Mouse (Mus musculus) spleen, adult 12 weeks (tissue): Measurements from ENCODE around the gene Arhgap18.

ENCODE experiments used
- DNase-seq: peaks from one replicate; pipeline ENCODE4 v3.0.0; 2022; ENCODE audit warnings: low spot score

Gene Arhgap18

GRCm38 (mm10) chr10:26780581-26780980 is 27.4 kb downstream of the Arhgap18 start:
- no peak for DNase-seq

DNA sequence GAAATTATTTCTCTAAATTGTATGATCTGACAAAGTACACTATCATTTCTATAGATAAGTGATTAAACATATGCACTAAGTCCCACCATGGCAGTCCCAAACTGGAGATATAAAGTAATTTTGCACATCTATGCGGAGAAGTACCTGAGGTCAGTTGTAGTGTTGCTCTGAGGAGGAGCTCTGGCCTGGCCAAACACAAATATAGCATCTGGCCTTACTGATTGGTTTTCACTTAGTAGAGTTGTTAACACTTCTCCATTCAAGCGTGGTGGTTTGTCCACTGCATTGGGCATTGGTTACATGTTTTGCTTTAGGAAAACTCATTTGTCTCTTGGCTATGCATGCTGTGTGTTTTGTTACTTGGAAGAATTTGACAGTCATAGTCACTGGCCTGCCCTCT is 36.5 kb downstream of the Arhgap18 start:
- no peak for DNase-seq

DNA sequence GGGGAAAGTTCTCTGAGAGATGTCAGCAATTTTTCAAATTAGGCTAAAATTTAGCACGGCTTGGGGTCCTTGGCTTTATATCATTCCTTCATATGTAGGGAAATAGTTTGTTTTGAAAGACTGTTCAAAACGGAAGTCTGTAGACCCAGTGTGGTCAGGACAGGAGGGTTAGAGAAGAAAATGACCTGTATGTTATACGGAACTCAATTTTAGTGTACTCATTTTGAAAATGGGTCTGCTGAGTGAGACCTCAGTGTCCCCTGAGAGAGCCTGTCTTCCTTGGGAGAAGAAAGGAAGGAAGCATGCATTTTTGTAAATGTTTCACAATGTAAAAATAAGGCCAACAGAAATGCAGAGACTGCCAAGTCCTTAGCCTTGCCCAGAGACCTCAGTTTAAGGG is 38.6 kb downstream of the Arhgap18 start:
- DNase-seq, result no peak

DNA sequence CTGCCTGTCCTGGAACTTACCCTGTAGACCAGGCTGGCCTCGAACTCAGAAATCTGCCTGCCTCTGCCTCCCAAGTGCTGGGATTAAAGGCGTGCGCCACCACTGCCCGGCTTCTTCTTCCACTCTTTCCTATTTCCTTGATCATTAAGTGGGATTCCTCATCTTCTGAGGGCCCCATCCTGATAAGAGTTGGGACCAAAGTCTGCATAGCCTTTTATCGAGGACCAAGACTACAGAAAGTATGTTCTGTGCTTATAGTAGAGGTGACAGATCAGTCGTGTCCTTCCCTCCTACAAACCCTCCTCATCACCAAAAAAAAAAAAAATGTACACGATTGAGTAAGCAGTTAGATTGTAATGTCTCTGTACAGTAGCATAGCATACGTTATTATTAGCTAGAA is 39.8 kb downstream of the Arhgap18 start:
- no peak for DNase-seq

GRCm38 (mm10) chr10:26796432-26797286 is 43.4 kb downstream of the Arhgap18 start:
- no peak for DNase-seq

DNA sequence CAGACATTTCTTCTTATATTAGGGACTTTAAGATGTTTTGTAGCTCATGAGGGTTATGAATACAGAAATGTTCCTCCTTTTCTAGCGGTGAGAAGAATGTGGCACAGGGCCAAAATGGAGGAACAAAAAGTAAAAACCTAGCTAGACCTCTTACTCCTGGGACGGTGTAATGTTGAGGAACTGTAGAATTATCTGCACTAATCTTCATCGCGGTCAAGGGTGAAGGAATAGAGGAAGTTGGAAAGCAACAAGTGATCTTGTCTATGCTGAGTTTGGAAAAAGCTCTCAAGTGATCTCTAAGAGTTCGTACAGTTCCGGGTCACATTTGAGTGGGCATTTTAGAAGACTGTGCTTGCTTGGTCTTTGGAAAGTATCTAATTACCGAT is 44.1 kb downstream of the Arhgap18 start:
- no peak for DNase-seq

DNA sequence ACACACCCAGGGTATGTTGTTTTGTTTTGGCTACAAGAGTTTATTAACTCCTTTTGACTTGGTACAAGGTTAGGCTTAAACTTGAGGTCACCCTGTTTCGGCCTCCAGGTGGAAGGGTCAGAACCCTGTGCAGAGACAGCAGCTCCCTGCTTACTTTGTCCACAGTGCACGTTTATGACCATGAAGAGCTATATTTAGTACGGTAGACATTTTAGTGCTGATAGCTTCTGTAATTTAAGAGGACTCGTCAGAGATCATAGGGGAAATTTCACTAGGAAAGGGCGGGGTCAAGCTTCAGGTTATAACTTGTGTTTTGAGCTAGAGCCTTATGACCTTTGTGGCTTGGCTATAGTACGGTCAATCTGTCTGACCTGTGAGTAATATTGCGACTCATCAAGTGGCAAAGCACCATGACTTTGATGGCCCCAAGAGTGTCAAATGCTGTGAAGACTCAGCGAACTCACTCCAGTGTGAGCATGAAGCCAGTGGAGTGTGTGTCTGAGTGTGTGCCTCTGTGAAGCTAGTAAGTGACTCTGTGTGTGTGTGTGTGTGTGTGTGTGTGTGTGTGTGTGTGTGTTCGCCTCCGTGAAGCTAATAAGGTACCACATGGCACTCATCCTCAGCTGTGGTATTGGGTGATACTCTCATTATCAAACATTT is 45.7 kb downstream of the Arhgap18 start:
- no peak for DNase-seq

DNA sequence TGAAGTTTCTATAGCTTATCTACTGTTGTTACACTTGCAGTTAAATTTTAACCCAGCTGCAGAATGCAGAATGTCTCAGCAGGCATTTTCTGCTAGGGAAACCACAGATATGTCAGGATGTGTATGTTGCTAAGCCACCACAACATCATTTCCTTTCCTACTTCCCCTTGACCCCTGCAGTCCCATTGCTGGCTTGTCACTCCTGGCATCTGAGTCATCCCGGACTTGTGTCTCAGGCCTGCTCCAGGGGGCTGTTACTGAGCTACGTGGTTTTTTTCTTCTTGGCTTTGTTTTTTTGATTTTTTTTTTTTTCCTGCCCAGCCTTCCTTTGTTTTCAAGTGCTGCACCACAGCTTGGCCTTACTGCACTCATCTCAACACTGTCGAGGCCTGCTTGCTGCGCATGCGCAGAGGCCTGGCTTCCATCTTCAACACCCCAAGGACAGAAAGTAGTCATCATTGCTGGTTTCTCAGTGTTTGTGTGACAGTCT is 46.4 kb downstream of the Arhgap18 start:
- peak; percentile 16 for DNase-seq

GRCm38 (mm10) chr10:26804351-26804983 is 51.2 kb downstream of the Arhgap18 start:
- DNase-seq, result no peak

DNA sequence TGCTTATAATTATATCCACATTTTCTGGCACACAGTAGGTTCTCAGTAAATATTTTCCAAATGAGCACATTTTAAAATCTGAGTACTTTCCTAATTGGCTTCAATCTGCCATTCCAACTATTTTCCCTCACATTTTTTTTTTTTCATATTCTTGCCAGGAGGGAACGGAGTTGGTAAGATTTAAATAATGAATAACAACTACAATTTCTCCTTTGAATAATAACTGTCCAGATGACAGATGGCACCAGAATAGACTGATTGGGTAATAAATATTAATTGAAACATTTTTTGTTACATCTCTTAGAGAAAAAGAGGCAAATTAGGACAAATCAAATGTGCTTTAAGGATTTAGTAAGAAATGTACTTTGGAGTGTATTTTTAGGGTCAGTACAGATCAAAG is 51.8 kb downstream of the Arhgap18 start:
- no peak for DNase-seq

GRCm38 (mm10) chr10:26806092-26806491 is 52.9 kb downstream of the Arhgap18 start:
- no peak for DNase-seq

GRCm38 (mm10) chr10:26810059-26810458 is 56.8 kb downstream of the Arhgap18 start:
- no peak for DNase-seq

- no peak for DNase-seq
These were observed 57.6 kb downstream of the Arhgap18 start for GRCm38 (mm10) chr10:26810810-26811209.

GRCm38 (mm10) chr10:26811342-26811741 is 58.1 kb downstream of the Arhgap18 start:
- DNase-seq, result no peak

DNA sequence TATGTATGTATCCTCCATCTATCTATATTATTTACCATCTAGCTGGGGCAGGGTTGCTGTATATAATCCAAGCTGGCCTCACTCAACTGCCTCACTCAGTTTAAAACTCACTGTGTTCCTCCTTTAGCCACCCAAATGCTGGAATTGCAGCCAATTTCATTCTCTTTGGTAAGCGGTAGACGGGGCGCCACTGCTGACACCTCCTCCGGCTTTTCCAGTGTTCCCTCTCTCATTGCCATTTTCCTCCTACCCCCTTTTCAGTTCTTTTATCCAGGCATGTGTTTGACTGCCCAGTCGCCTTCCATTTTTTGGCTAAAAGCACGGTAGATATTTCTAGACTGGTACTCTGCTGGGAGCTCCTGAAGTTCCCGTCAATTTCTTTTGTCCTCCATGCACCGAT is 62.4 kb downstream of the Arhgap18 start:
- DNase-seq, result no peak

DNA sequence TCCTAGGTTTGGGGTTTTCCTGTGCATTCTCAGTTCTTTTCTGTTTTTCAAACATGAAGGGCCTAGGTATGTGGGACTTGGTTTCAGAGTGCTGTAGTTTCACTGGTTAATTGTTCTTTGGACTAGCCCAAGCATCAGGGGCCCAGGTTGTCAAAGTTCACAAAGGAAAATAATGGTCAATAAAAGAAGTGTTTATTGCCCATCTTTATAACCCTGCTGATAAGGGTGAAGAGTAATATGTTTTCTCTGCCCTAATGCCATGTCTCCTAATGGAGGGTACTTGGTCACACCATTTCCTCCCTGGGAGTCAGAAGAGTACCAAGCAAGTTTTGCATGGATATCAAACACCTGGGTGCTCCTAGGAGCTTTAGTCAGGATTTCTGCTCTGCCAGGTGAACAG is 67.1 kb downstream of the Arhgap18 start:
- DNase-seq, result no peak

GRCm38 (mm10) chr10:26820936-26821335 is 67.7 kb downstream of the Arhgap18 start:
- no peak for DNase-seq

- DNase-seq, result no peak
These were observed 70.8 kb downstream of the Arhgap18 start for GRCm38 (mm10) chr10:26823997-26824396.

DNA sequence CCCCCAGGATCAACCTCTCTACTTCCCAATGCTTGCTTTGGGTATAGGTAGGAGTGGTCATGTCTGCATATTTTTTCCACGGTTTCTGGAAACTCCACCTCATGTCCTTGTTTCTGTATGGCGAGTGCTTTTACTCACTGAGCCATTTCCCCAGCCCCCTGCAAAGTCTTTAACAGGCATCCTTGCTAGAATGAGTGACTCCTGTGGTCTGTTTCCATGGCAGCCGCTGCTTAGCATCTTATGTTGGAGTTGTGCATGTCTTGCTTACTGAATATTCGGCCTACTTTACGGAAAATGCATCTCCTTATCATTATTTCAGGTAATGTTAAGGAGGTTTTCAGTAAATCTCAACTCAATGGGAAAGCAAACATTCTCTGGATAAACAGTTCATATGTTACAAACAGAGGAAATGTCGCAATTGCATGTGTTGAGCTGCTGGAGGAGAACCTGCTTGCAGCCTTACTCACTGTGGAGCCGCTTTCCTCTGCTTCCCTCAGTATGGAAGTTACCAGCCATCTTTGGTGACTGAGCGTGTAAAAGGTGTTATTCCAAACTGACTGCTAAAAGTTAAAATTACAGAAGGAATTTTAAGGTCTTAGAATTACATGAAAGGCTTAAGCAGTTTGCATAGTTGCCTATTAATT is 72.1 kb downstream of the Arhgap18 start:
- no peak for DNase-seq

GRCm38 (mm10) chr10:26827315-26827714 is 74.1 kb downstream of the Arhgap18 start:
- DNase-seq, result no peak

GRCm38 (mm10) chr10:26828412-26829137 is 75.4 kb downstream of the Arhgap18 start:
- DNase-seq, result no peak

- DNase-seq, result no peak
These were observed 78.8 kb downstream of the Arhgap18 start for GRCm38 (mm10) chr10:26832068-26832467.
